Mouse (Mus musculus): ENCODE results near the gene Etnk1. TPM values are rescaled to one million over a fixed set of nuclear protein-coding genes. Genes with fewer than 3 reads are reported as not detected.

The Etnk1 gene
- polyA plus RNA-seq (2014; fragmentation: Nextera tagmentation; extraction: Ambion mirVana), result 28.8 and 32.1 TPM in 2 replicates

DNA sequence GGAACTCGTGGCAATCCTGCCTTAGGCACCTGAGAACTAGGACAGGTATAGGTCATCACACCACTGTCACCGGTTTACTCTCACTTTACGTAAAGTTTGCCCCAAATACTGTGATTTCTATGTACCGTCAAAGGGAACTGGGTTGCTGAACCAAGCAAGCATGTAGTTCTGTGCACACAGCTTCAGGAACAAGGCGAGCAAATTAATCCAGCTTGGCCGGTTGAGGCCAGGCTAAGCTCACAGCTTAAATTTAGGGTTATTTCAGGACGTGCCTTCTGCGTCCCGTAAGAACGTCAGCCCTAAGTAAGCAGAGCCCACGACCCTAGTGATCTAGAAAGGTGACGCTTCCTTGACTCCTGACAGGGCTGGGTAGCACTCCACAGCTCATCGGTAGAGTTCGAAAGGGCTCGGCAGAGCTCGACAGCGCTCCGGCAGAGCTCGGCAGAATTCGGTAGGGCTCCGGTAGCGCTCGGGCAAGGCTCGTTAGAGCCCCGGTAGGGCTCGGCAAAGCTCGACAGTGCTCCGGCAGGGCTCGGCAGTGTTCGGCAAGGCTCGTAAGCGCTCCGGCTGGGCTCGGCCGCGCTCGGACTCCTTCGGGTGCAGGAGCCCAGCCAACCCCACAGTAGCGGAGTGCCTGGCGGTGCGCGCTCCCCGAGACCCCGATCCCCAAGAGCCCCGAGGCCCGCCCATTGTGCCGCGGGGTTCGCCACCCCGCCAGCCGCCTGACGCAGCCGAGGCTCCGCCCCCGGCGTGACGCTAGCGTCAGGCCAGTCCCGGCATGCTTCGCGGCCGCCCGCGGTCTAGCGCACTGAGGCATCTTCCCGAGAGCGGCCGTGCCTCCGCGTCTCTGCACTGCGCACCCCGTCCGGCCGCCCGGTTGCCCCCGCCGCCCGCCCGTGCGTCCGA lies at the start of gene Etnk1:
Etnk1 (plus strand) TSS at position 770 of the 906 bp plus-strand sequence.
- Histone ChIP-seq H3K4me3 (ENCODE audit: low read depth, low read length) (peak within 1 kb of the TSS; percentile 78), H3K9me3 (ENCODE audit: control insufficient read depth, low read length) (no peaks in the 10 kb centered on the region), H3K4me2 (ENCODE audit: low read depth, low read length, severe bottlenecking) (peak within 1 kb of the TSS; percentile 89), H3K4me1 (replicated peaks; ENCODE audit: control insufficient read depth, insufficient read depth, low read length) (peaks cover 5% of the 10 kb centered on the region; the same call in 1 of the 2 replicates), H3K27me3 (ENCODE audit: control insufficient read depth, insufficient read depth, low read length) (peaks cover 4% of the 10 kb centered on the region), H3K9ac (ENCODE audit: low read length) (peak within 1 kb of the TSS; percentile 81), H3K36me3 (ENCODE audit: control insufficient read depth, insufficient read depth, low read length) (no peaks in the 10 kb centered on the region), H3K27ac (ENCODE audit: low read depth, low read length) (peak within 1 kb of the TSS; percentile 79)
- peak; percentile 96 for ATAC-seq (replicated peaks; ENCODE audit: low FRiP score)
- DNase-seq (ENCODE audit: low spot score), result peak; percentile 96
- 1% methylated on average over 68 of the region's 81 CpGs for WGBS

- no peak for ATAC-seq (replicated peaks; ENCODE audit: low FRiP score)
- H3K27me3 ChIP-seq (ENCODE audit: control insufficient read depth, insufficient read depth, low read length), result no peaks in the 10 kb centered on the region
- no peaks in the 10 kb centered on the region for H3K4me1 ChIP-seq (replicated peaks; ENCODE audit: control insufficient read depth, insufficient read depth, low read length)
- no peak for DNase-seq (ENCODE audit: low spot score)
- WGBS, result 93% methylated on average over 6 of the region's 6 CpGs
- no peak overlapping the region for H3K4me2 ChIP-seq (ENCODE audit: low read depth, low read length, severe bottlenecking)
- H3K27ac ChIP-seq (ENCODE audit: low read depth, low read length), result no peak overlapping the region
- H3K4me3 ChIP-seq (ENCODE audit: low read depth, low read length), result no peak overlapping the region
- no peak overlapping the region for H3K9ac ChIP-seq (ENCODE audit: low read length)
- H3K9me3 ChIP-seq (ENCODE audit: control insufficient read depth, low read length), result no peaks in the 10 kb centered on the region; the same call in 1 of the 2 replicates
- no peaks in the 10 kb centered on the region for H3K36me3 ChIP-seq (ENCODE audit: control insufficient read depth, insufficient read depth, low read length)
These were observed 47.7 kb upstream of the Etnk1 start for GRCm38 (mm10) chr6:143119325-143119724.

GRCm38 (mm10) chr6:143125721-143126120 lies 41.3 kb upstream of the Etnk1 start:
- H3K9ac ChIP-seq (ENCODE audit: low read length), result no peak overlapping the region
- H3K36me3 ChIP-seq (ENCODE audit: control insufficient read depth, insufficient read depth, low read length), result no peaks in the 10 kb centered on the region
- no peaks in the 10 kb centered on the region; the same call in 1 of the 2 replicates for H3K9me3 ChIP-seq (ENCODE audit: control insufficient read depth, low read length)
- no peak overlapping the region for H3K27ac ChIP-seq (ENCODE audit: low read depth, low read length)
- ATAC-seq (replicated peaks; ENCODE audit: low FRiP score) (no peak), DNase-seq (ENCODE audit: low spot score) (no peak)
- no peaks in the 10 kb centered on the region for H3K27me3 ChIP-seq (ENCODE audit: control insufficient read depth, insufficient read depth, low read length)
- no peak overlapping the region for H3K4me2 ChIP-seq (ENCODE audit: low read depth, low read length, severe bottlenecking)
- H3K4me1 ChIP-seq (replicated peaks; ENCODE audit: control insufficient read depth, insufficient read depth, low read length), result no peaks in the 10 kb centered on the region
- no peak overlapping the region for H3K4me3 ChIP-seq (ENCODE audit: low read depth, low read length)

DNA sequence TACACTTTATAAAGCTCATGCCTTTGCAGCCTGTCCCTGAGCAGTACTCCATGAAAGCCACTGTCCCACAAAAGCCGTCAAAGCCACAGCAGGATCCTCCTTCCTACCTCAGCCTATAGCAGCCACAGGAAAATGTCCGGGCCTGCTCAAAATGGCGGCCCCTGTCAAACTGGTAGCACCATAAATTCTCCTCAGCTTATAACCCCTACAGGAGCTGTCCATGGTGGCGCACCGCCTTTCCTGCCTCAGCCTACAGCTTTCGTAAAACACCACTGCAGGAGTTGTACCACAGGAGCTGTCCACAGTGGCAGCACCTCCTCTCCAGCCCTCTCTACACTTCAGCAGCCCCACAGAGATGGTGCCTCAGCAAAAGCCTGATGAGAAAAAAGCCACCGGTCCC lies 37.6 kb upstream of the Etnk1 start:
- Histone ChIP-seq H3K36me3 (ENCODE audit: control insufficient read depth, insufficient read depth, low read length) (no peaks in the 10 kb centered on the region), H3K9me3 (ENCODE audit: control insufficient read depth, low read length) (no peaks in the 10 kb centered on the region), H3K4me2 (ENCODE audit: low read depth, low read length, severe bottlenecking) (no peak overlapping the region), H3K4me1 (replicated peaks; ENCODE audit: control insufficient read depth, insufficient read depth, low read length) (no peaks in the 10 kb centered on the region), H3K27ac (ENCODE audit: low read depth, low read length) (no peak overlapping the region), H3K27me3 (ENCODE audit: control insufficient read depth, insufficient read depth, low read length) (no peaks in the 10 kb centered on the region), H3K9ac (ENCODE audit: low read length) (no peak overlapping the region), H3K4me3 (ENCODE audit: low read depth, low read length) (no peak overlapping the region)
- ATAC-seq (replicated peaks; ENCODE audit: low FRiP score) (no peak), DNase-seq (ENCODE audit: low spot score) (no peak)
- WGBS, result 89% methylated on average over 7 of the region's 7 CpGs

GRCm38 (mm10) chr6:143129952-143130351 lies 37.1 kb upstream of the Etnk1 start:
- H3K4me2 ChIP-seq (ENCODE audit: low read depth, low read length, severe bottlenecking), result no peak overlapping the region
- ATAC-seq (replicated peaks; ENCODE audit: low FRiP score) (no peak), DNase-seq (ENCODE audit: low spot score) (no peak)
- no peaks in the 10 kb centered on the region for H3K9me3 ChIP-seq (ENCODE audit: control insufficient read depth, low read length)
- no peaks in the 10 kb centered on the region for H3K27me3 ChIP-seq (ENCODE audit: control insufficient read depth, insufficient read depth, low read length)
- H3K9ac ChIP-seq (ENCODE audit: low read length), result no peak overlapping the region
- 79% methylated on average over 3 of the region's 3 CpGs for WGBS
- no peak overlapping the region for H3K4me3 ChIP-seq (ENCODE audit: low read depth, low read length)
- no peaks in the 10 kb centered on the region for H3K36me3 ChIP-seq (ENCODE audit: control insufficient read depth, insufficient read depth, low read length)
- H3K27ac ChIP-seq (ENCODE audit: low read depth, low read length), result no peak overlapping the region
- no peaks in the 10 kb centered on the region for H3K4me1 ChIP-seq (replicated peaks; ENCODE audit: control insufficient read depth, insufficient read depth, low read length)

DNA sequence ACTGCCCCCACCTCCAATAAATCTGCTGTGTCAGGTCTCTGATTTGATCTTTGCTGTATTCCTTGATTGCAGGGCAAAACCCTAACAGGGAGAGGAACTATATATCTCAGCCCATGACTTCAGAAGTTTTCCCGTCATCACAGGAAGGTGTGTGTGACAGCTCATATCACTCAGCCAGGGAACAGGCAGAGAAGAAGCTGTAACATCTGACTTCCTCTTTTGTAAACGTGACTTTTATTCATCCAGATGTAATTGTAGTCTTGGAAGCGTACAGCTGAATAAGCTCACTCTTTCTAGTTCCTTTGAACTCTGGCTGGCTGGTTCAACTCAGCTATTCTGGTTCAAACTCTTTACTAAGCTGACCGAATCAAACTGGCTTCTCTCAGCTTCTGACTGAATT lies 36.6 kb upstream of the Etnk1 start:
- H3K36me3 ChIP-seq (ENCODE audit: control insufficient read depth, insufficient read depth, low read length), result no peaks in the 10 kb centered on the region
- 83% methylated on average over 4 of the region's 4 CpGs for WGBS
- H3K4me2 ChIP-seq (ENCODE audit: low read depth, low read length, severe bottlenecking), result no peak overlapping the region
- DNase-seq (ENCODE audit: low spot score) (no peak), ATAC-seq (replicated peaks; ENCODE audit: low FRiP score) (no peak)
- H3K27me3 ChIP-seq (ENCODE audit: control insufficient read depth, insufficient read depth, low read length), result no peaks in the 10 kb centered on the region
- H3K4me3 ChIP-seq (ENCODE audit: low read depth, low read length), result no peak overlapping the region
- no peaks in the 10 kb centered on the region for H3K4me1 ChIP-seq (replicated peaks; ENCODE audit: control insufficient read depth, insufficient read depth, low read length)
- no peaks in the 10 kb centered on the region for H3K9me3 ChIP-seq (ENCODE audit: control insufficient read depth, low read length)
- no peak overlapping the region for H3K27ac ChIP-seq (ENCODE audit: low read depth, low read length)
- H3K9ac ChIP-seq (ENCODE audit: low read length), result no peak overlapping the region

GRCm38 (mm10) chr6:143131895-143132652 lies 34.9 kb upstream of the Etnk1 start:
- H3K4me2 ChIP-seq (ENCODE audit: low read depth, low read length, severe bottlenecking), result no peak overlapping the region
- H3K4me1 ChIP-seq (replicated peaks; ENCODE audit: control insufficient read depth, insufficient read depth, low read length), result no peaks in the 10 kb centered on the region
- ATAC-seq (replicated peaks; ENCODE audit: low FRiP score), result no peak
- no peaks in the 10 kb centered on the region for H3K9me3 ChIP-seq (ENCODE audit: control insufficient read depth, low read length)
- no peak for DNase-seq (ENCODE audit: low spot score)
- 78% methylated on average over 6 of the region's 6 CpGs for WGBS
- no peak overlapping the region for H3K4me3 ChIP-seq (ENCODE audit: low read depth, low read length)
- H3K27ac ChIP-seq (ENCODE audit: low read depth, low read length), result no peak overlapping the region
- no peak overlapping the region for H3K9ac ChIP-seq (ENCODE audit: low read length)
- H3K27me3 ChIP-seq (ENCODE audit: control insufficient read depth, insufficient read depth, low read length), result no peaks in the 10 kb centered on the region
- H3K36me3 ChIP-seq (ENCODE audit: control insufficient read depth, insufficient read depth, low read length), result no peaks in the 10 kb centered on the region

- Histone ChIP-seq H3K4me1 (replicated peaks; ENCODE audit: control insufficient read depth, insufficient read depth, low read length) (no peaks in the 10 kb centered on the region), H3K4me3 (ENCODE audit: low read depth, low read length) (no peak overlapping the region), H3K27ac (ENCODE audit: low read depth, low read length) (no peak overlapping the region), H3K9me3 (ENCODE audit: control insufficient read depth, low read length) (no peaks in the 10 kb centered on the region), H3K36me3 (ENCODE audit: control insufficient read depth, insufficient read depth, low read length) (no peaks in the 10 kb centered on the region), H3K4me2 (ENCODE audit: low read depth, low read length, severe bottlenecking) (no peak overlapping the region), H3K9ac (ENCODE audit: low read length) (no peak overlapping the region), H3K27me3 (ENCODE audit: control insufficient read depth, insufficient read depth, low read length) (no peaks in the 10 kb centered on the region)
- WGBS, result 96% methylated on average over 2 of the region's 2 CpGs
- DNase-seq (ENCODE audit: low spot score) (no peak), ATAC-seq (replicated peaks; ENCODE audit: low FRiP score) (no peak)
These were observed 33.9 kb upstream of the Etnk1 start for GRCm38 (mm10) chr6:143133150-143133549.

Measured in forebrain, embryonic 11.5 days (tissue).